9 mouse cellular contexts compared by ENCODE assay signal in the genomic region with DNA sequence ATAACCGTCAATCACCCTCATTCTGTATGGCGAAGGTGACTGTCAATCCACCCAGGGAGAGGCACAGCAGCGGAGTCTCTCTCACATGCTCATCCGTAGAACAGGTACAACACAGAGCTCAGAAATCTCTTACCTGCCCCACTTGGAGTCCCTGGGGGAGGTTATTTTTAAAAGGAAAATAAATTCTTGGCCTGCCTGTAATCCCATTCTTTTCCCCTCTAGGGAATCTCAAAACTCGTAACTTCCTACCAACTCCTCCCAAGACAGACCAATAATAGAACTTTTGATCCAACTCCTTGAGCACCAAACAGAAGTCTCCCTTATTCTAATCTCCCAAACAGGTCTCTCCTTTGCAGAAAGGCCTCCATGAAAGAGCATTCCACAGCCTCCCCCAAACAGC.
A peak's percentile ranks its signal among the peaks of the same experiment; 100 is the strongest.
DNase-seq lines count a peak whose midpoint lies in the region; ATAC-seq and TF ChIP-seq lines count a peak whose summit lies in the region.
"Had no signal": no experiment of that assay in that cellular context is flagged by ENCODE, and none has a peak within 500 bp of the region (broad histone marks: within the 10 kb centered on the region; RNA-seq: fewer than 3 reads in every experiment).

No protein-coding gene starts in this region.

- H3K27me3 ChIP-seq in hindbrain, embryonic 13.5 days, result no peaks in the 10 kb centered on the region
- H3K27me3 ChIP-seq in hindbrain, embryonic 16.5 days (replicated peaks; ENCODE audit: control insufficient read depth, insufficient read depth, low read length), result no peaks in the 10 kb centered on the region
- H3K27me3 ChIP-seq in spleen, adult 2 months (ENCODE audit: control insufficient read depth, insufficient read depth, low read length), result no peaks in the 10 kb centered on the region
- H3K27me3 ChIP-seq in limb, embryonic 10.5 days (ENCODE audit: low read depth, poor library complexity, severe bottlenecking), result no peaks in the 10 kb centered on the region
- H3K27me3 ChIP-seq in stomach, embryonic 16.5 days (ENCODE audit: control insufficient read depth, insufficient read depth, low read length), result no peaks in the 10 kb centered on the region
- H3K27me3 ChIP-seq: neural tube, embryonic 12.5 days had no signal

- WGBS in hindbrain, embryonic 13.5 days, result 80% methylated on average over 5 of the region's 5 CpGs
- 77% methylated on average over 5 of the region's 5 CpGs for WGBS in hindbrain, embryonic 16.5 days
- WGBS in spleen, adult 2 months, result 83% methylated on average over 5 of the region's 5 CpGs
- WGBS in limb, embryonic 10.5 days, result 90% methylated on average over 5 of the region's 5 CpGs
- 83% methylated on average over 5 of the region's 5 CpGs for WGBS in stomach, embryonic 16.5 days

- 0 out of 2 replicates have a peak overlapping the region, but pooled peaks have one; percentile 29 for H3K9ac ChIP-seq in hindbrain, embryonic 13.5 days
- no peak overlapping the region for H3K9ac ChIP-seq in hindbrain, embryonic 16.5 days (ENCODE audit: low read depth, low read length)
- H3K9ac ChIP-seq in stomach, embryonic 16.5 days (ENCODE audit: low read length), result peak overlapping the region; percentile 40; the same call in 1 of the 2 replicates
- H3K9ac ChIP-seq: neural tube, embryonic 12.5 days had no signal

- no peak overlapping the region for H3K4me2 ChIP-seq in hindbrain, embryonic 13.5 days
- H3K4me2 ChIP-seq in hindbrain, embryonic 16.5 days (ENCODE audit: low read length), result no peak overlapping the region
- H3K4me2 ChIP-seq in stomach, embryonic 16.5 days (ENCODE audit: low read depth, low read length), result no peak overlapping the region
- H3K4me2 ChIP-seq: neural tube, embryonic 12.5 days had no signal

- H3K36me3 ChIP-seq in hindbrain, embryonic 13.5 days, result no peaks in the 10 kb centered on the region
- H3K36me3 ChIP-seq in hindbrain, embryonic 16.5 days (ENCODE audit: control insufficient read depth, insufficient read depth, low read length), result no peaks in the 10 kb centered on the region
- H3K36me3 ChIP-seq in spleen, adult 2 months (ENCODE audit: control insufficient read depth, insufficient read depth, low read length), result no peaks in the 10 kb centered on the region
- peaks cover 67% of the 10 kb centered on the region for H3K36me3 ChIP-seq in limb, embryonic 10.5 days
- H3K36me3 ChIP-seq in stomach, embryonic 16.5 days (ENCODE audit: control insufficient read depth, insufficient read depth, low read length), result no peaks in the 10 kb centered on the region; the same call in 1 of the 2 replicates
- H3K36me3 ChIP-seq: neural tube, embryonic 12.5 days had no signal

- H3K4me1 ChIP-seq in hindbrain, embryonic 13.5 days (replicated peaks), result peaks cover 24% of the 10 kb centered on the region
- H3K4me1 ChIP-seq in hindbrain, embryonic 16.5 days (ENCODE audit: control insufficient read depth, insufficient read depth, low read depth, low read length), result no peaks in the 10 kb centered on the region
- no peaks in the 10 kb centered on the region for H3K4me1 ChIP-seq in spleen, adult 2 months (ENCODE audit: control insufficient read depth, insufficient read depth, insufficient read length)
- H3K4me1 ChIP-seq in limb, embryonic 10.5 days, result peaks cover 57% of the 10 kb centered on the region
- H3K4me1 ChIP-seq in stomach, embryonic 16.5 days (ENCODE audit: control insufficient read depth, insufficient read depth, low read length), result peaks cover 34% of the 10 kb centered on the region

- no peak for DNase-seq in spleen, adult 2 months (ENCODE audit: low read depth in 1 of 2, low spot score in 2 of 2)
- no peak for DNase-seq in spleen, postnatal 4 days (ENCODE audit: low spot score in 2 of 2)
- DNase-seq in limb, embryonic 10.5 days (ENCODE audit: low spot score), result no peak
- no peak for DNase-seq in thymus, adult 18-20 months

- TF ChIP-seq POLR2A in spleen, adult 2 months (IDR thresholded peaks at IDR 0.05; ENCODE audit: low read depth, low read length), result no peak

- TF ChIP-seq CTCF in spleen, adult 2 months (IDR thresholded peaks at IDR 0.05; ENCODE audit: extremely low read depth, insufficient read depth, insufficient read length, insufficient replicate concordance), result no peak

- ATAC-seq in hindbrain, embryonic 13.5 days (ENCODE audit: low FRiP score), result no peak
- ATAC-seq in hindbrain, embryonic 16.5 days, result no peak
- no peak for ATAC-seq in stomach, embryonic 16.5 days (ENCODE audit: insufficient read depth, low FRiP score)
- ATAC-seq in inflammation-experienced regulatory T-cells, adult 6 months, result no peak

- no peak overlapping the region; the same call in 1 of the 2 replicates for H3K27ac ChIP-seq in hindbrain, embryonic 13.5 days
- H3K27ac ChIP-seq in hindbrain, embryonic 16.5 days (ENCODE audit: low read depth, low read length), result no peak overlapping the region
- H3K27ac ChIP-seq in spleen, adult 2 months (ENCODE audit: insufficient read depth, low read length), result peak overlapping the region; percentile 61; the same call in 1 of the 2 replicates
- H3K27ac ChIP-seq in limb, embryonic 10.5 days, result peak overlapping the region; percentile 87
- peak overlapping the region; percentile 62 for H3K27ac ChIP-seq in stomach, embryonic 16.5 days (ENCODE audit: low read length)
- H3K27ac ChIP-seq: neural tube, embryonic 12.5 days had no signal

- H3K9me3 ChIP-seq in hindbrain, embryonic 13.5 days, result no peaks in the 10 kb centered on the region
- H3K9me3 ChIP-seq in hindbrain, embryonic 16.5 days (ENCODE audit: control insufficient read depth, low read length), result no peaks in the 10 kb centered on the region
- no peaks in the 10 kb centered on the region for H3K9me3 ChIP-seq in limb, embryonic 10.5 days (replicated peaks)
- no peaks in the 10 kb centered on the region for H3K9me3 ChIP-seq in stomach, embryonic 16.5 days (replicated peaks; ENCODE audit: control insufficient read depth, low read length)
- H3K9me3 ChIP-seq: neural tube, embryonic 12.5 days had no signal

- no peak overlapping the region for H3K4me3 ChIP-seq in hindbrain, embryonic 13.5 days
- no peak overlapping the region for H3K4me3 ChIP-seq in hindbrain, embryonic 16.5 days (ENCODE audit: low read length)
- H3K4me3 ChIP-seq in spleen, adult 2 months (ENCODE audit: extremely low read depth, insufficient read depth, insufficient read length), result no peak overlapping the region
- H3K4me3 ChIP-seq in limb, embryonic 10.5 days, result 0 out of 2 replicates have a peak overlapping the region, but pooled peaks have one; percentile 7
- H3K4me3 ChIP-seq in stomach, embryonic 16.5 days (replicated peaks; ENCODE audit: low read length), result no peak overlapping the region
- H3K4me3 ChIP-seq: neural tube, embryonic 12.5 days had no signal

Comparison
In these comparisons a context has a peak if more than half of its experiments do, and no peak if none do; other contexts are left out.
1. H3K27ac ChIP-seq: peak in spleen, adult 2 months (single experiment), limb, embryonic 10.5 days (single experiment) and stomach, embryonic 16.5 days (single experiment); none in hindbrain, embryonic 13.5 days (single experiment) and hindbrain, embryonic 16.5 days (single experiment).